Mouse (Mus musculus) thymus, adult 2 months (tissue): ENCODE results near the gene Sgk1. TPM values are rescaled to one million over a fixed set of nuclear protein-coding genes. Genes with fewer than 3 reads are reported as not detected.

Experiments used
- DNase-seq: peaks from one replicate; pipeline ENCODE4 v3.0.0; 2021
- H3K27ac ChIP-seq: fragments of 200-500 bp; 2 replicates; pipeline ENCODE4 v1.5.1; 2012; ENCODE audit warnings: low read length, control low read depth; ENCODE audit not compliant: control insufficient read depth, insufficient read depth
- H3K27me3 ChIP-seq: fragments of 200-500 bp; 2 replicates; pipeline ENCODE4 v1.6.1; 2012; ENCODE audit warnings: mild to moderate bottlenecking, low read length, moderate library complexity, mixed read lengths; ENCODE audit not compliant: control insufficient read depth, insufficient read depth
- H3K36me3 ChIP-seq: fragments of 200-500 bp; 2 replicates; pipeline ENCODE4 v1.6.1; 2012; ENCODE audit warnings: mild to moderate bottlenecking, low read length, moderate library complexity; ENCODE audit not compliant: control insufficient read depth, insufficient read depth
- H3K4me1 ChIP-seq: fragments of 200-500 bp; replicated peaks from 2 replicates; pipeline ENCODE4 v1.6.1; 2012; ENCODE audit warnings: low read length; ENCODE audit not compliant: control insufficient read depth, insufficient read depth
- H3K4me3 ChIP-seq: fragments of 200-500 bp; 2 replicates; pipeline ENCODE4 v1.5.1; 2012; ENCODE audit warnings: mild to moderate bottlenecking, low read length, control low read depth, moderate library complexity; ENCODE audit not compliant: control insufficient read depth, insufficient read depth
- CTCF ChIP-seq: fragments of 200-500 bp; IDR thresholded peaks from 2 replicates; pipeline ENCODE4 v1.5.1; 2012; ENCODE audit warnings: mild to moderate bottlenecking, control low read depth, low read length, moderate library complexity, borderline replicate concordance; ENCODE audit not compliant: control insufficient read depth, poor library complexity, insufficient read depth; ENCODE audit errors: extremely low read depth
- POLR2A ChIP-seq: fragments of 200-500 bp; IDR thresholded peaks from 2 replicates; pipeline ENCODE4 v1.6.1; 2012; ENCODE audit warnings: mild to moderate bottlenecking, low read length, control low read depth, moderate library complexity; ENCODE audit not compliant: control insufficient read depth, poor library complexity, insufficient read depth; ENCODE audit errors: extremely low read depth
- WGBS: fragments of 180-500 bp; shearing (Covaris S2); methylation state at CpG from one replicate; pipeline ENCODE4 v1.1.7; 2018; 5-methylcytosine and 5-hydroxymethylcytosine counted together
- polyA plus RNA-seq: library from polyadenylated mRNA; depleted of rRNA; stranded (reverse); fragments of >200 nt; gene quantifications from 2 replicates; pipeline ENCODE4 v1.2.3, GENCODE M21; 2012

Gene Sgk1
- polyA plus RNA-seq, 1 experiment = 18.7 TPM

- Histone ChIP-seq H3K4me3 (no peak overlapping the region), H3K27ac (no peak overlapping the region), H3K4me1 (no peaks in the 10 kb centered on the region), H3K27me3 (no peaks in the 10 kb centered on the region), H3K36me3 (no peaks in the 10 kb centered on the region)
- TF ChIP-seq POLR2A (no peak), CTCF (no peak)
- no peak for DNase-seq
- WGBS = 93% methylated on average over 8 of the region's 8 CpGs
Measured at GRCm38 (mm10) chr10:21843861-21844260, 38.1 kb upstream of the Sgk1 start.

- H3K27ac ChIP-seq = no peak overlapping the region
Measured at GRCm38 (mm10) chr10:21844391-21844790, 37.6 kb upstream of the Sgk1 start.

GRCm38 (mm10) chr10:21845601-21846282, 36.2 kb upstream of the Sgk1 start:
- DNase-seq = no peak
- WGBS = 96% methylated on average over 10 of the region's 10 CpGs

More at GRCm38 (mm10) chr10:21844391-21844790, 37.6 kb upstream of the Sgk1 start:
- Histone ChIP-seq H3K4me1 (no peaks in the 10 kb centered on the region), H3K27me3 (no peaks in the 10 kb centered on the region), H3K36me3 (no peaks in the 10 kb centered on the region), H3K4me3 (no peak overlapping the region)
- WGBS = 94% methylated on average over 7 of the region's 7 CpGs
- TF ChIP-seq CTCF = no peak
- TF ChIP-seq POLR2A = no peak
- DNase-seq = no peak

GRCm38 (mm10) chr10:21846366-21846765, 35.6 kb upstream of the Sgk1 start:
- 95% methylated on average over 9 of the region's 9 CpGs for WGBS
- Histone ChIP-seq H3K27me3 (no peaks in the 10 kb centered on the region), H3K4me1 (no peaks in the 10 kb centered on the region), H3K27ac (no peak overlapping the region), H3K36me3 (no peaks in the 10 kb centered on the region), H3K4me3 (no peak overlapping the region)
- no peak for TF ChIP-seq CTCF
- no peak for TF ChIP-seq POLR2A
- no peak for DNase-seq

More at GRCm38 (mm10) chr10:21845601-21846282, 36.2 kb upstream of the Sgk1 start:
- Histone ChIP-seq H3K4me1 (no peaks in the 10 kb centered on the region), H3K27ac (no peak overlapping the region), H3K36me3 (no peaks in the 10 kb centered on the region), H3K27me3 (no peaks in the 10 kb centered on the region), H3K4me3 (no peak overlapping the region)
- TF ChIP-seq POLR2A (no peak), CTCF (no peak)

- no peak for DNase-seq
- TF ChIP-seq POLR2A (no peak), CTCF (no peak)
- whole genome bisulfite sequencing = 95% methylated on average over 11 of the region's 11 CpGs
- Histone ChIP-seq H3K4me1 (no peaks in the 10 kb centered on the region), H3K4me3 (no peak overlapping the region), H3K27me3 (no peaks in the 10 kb centered on the region), H3K27ac (no peak overlapping the region), H3K36me3 (no peaks in the 10 kb centered on the region)
Measured at GRCm38 (mm10) chr10:21847026-21847820, 34.8 kb upstream of the Sgk1 start.

- no peak for DNase-seq
- no peaks in the 10 kb centered on the region for H3K27me3 ChIP-seq
- H3K27ac ChIP-seq = no peak overlapping the region
- H3K4me1 ChIP-seq = no peaks in the 10 kb centered on the region
- H3K4me3 ChIP-seq = no peak overlapping the region
- 95% methylated on average over 16 of the region's 16 CpGs for WGBS
- H3K36me3 ChIP-seq = no peaks in the 10 kb centered on the region
- TF ChIP-seq CTCF (no peak), POLR2A (no peak)
Measured at GRCm38 (mm10) chr10:21847931-21848670, 33.9 kb upstream of the Sgk1 start.
